Mouse (Mus musculus): ENCODE results near the gene Csrnp1. TPM values are rescaled to one million over a fixed set of nuclear protein-coding genes. Genes with fewer than 3 reads are reported as not detected.
A peak's percentile ranks its signal among the peaks of the same experiment; 100 is the strongest.

Csrnp1 gene
- total RNA-seq, 2 experiments from 2014 or later = 2.6 to 3.4 TPM

GRCm38 (mm10) chr9:120001945-120002725, 17.7 kb upstream of the Csrnp1 start:
- DNase-seq = peak; percentile 64

DNA sequence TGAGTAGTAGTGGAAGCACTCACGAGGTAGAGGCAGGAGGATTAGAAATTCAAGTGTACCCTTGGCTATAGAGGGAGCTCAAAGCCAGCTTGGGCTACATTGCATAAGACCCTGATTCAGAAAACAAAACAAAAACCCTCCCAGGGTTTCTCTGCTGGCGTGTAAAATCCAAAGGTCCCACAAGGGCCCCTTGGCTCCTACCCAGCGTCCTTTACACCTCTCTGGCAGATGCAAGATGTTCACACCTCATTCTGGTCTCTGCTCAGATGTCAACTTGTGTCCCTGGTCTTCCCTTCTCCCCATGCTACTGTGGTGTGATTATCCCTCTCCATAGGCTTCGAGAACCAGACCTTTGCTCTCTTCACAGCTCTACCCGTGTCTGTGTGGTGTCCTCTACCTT, 16.3 kb upstream of the Csrnp1 start:
- no peak for DNase-seq

- DNase-seq = no peak
These were observed 15.2 kb upstream of the Csrnp1 start for GRCm38 (mm10) chr9:119999636-120000035.

- DNase-seq = no peak
These were observed 14.3 kb upstream of the Csrnp1 start for GRCm38 (mm10) chr9:119998776-119999175.

GRCm38 (mm10) chr9:119996080-119996479, 11.6 kb upstream of the Csrnp1 start:
- no peak for DNase-seq

DNA sequence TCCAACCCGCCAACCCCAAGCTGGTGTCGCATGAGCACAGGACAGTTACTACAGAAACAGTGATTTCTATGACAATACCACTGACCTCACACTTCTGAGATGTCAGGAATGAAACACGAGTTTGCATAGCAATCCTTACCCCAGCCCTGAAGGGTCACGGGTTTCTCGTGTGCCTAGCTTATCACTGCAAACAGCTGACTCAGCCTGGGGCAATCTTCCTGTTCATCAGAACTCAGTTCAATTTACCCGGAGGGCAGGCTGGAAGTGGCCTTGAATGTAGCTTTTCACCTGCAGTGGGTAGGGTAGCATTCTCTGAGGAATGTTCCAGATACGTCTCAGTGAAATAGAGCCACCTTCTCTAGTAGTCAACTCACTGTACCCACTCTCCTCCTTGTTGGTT, 9.7 kb upstream of the Csrnp1 start:
- no peak for DNase-seq

DNA sequence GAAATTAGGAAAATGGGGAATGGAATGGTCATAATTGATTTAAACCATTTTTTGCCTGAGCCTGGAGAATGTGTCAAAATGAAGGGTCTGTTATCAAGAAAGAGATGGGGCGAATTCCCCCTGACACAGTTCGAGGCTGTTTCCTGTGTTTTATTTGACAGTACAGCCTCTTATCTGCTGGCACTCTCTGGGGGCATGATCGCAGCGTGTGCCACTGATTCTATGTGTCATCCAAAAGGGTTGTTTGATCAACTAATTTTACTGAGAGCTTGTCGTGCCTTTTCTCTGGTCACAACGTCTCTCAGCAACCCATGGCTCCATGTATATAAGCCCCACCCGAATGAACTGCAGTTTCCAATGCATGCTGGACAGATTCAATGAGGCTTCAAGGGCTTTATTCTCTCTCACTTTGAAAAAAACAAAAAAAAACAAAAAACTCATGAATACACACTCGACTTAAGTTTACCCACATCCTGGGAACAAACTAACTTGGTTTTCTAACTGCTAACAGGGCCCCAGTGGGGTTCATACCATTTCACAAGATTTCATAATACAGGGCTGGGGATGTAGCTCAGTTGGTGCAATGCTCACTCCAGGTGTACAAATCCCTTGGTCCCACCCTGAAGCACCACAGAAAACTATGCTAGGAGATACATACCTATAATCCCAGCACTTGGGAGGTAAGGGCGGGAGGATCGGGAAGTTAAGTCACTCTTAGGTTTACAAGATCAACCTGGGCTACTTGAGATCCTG, 8.8 kb upstream of the Csrnp1 start:
- DNase-seq = no peak

DNA sequence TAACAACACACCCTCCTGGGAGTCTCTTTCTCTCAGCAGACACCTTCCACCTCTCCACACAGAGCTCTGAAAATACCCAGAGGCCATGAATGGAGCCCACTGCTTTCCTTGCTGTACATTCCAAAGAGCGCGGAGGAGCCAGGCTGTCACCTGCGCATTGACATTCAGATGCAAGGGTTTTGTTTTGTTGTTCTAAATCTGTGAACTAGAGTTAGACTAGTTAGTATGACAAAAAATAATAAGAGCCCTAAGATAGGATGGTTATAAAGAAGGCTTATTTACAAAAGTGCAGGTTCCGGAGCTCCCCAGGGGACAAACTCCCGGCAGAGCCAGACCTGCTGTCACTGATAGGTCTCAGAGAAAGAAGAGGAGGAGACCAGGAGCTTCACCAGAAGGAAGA, 6.9 kb upstream of the Csrnp1 start:
- no peak for DNase-seq

- DNase-seq = no peak
These were observed 3.8 kb upstream of the Csrnp1 start for GRCm38 (mm10) chr9:119988304-119988703.

DNA sequence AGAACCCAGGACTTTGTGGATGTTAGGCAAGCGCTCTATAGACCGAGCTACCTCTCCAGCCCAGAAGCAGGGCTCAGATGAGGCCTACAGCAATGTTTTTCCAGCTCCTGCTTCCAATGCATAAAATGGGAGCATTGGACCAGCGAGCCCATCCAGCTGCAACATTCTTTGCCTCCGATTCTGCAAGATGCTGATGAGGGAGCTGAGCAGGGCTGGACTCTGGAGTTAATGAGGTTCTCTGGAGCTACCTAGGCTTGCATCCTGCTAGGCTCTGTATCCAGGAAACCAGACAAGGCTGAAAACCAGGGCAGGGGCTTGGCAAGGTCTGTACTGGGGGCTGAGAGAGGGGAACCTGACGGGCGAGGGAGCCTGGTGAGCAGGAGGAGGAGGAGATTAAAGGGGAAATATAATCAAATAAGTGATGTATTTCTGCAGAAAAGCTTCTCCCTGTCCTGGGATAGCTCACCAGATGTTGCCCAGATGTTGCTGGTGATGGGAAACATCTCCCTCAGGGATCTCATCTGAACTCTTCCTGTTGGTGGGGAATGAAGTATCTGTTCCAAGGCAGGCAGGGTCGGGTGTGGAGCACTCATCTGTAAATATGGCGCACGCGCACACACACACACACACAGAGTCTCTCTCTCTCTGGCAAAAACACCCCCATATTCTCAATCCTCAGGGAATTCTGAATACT, 1.6 kb upstream of the Csrnp1 start:
- no peak for DNase-seq

DNA sequence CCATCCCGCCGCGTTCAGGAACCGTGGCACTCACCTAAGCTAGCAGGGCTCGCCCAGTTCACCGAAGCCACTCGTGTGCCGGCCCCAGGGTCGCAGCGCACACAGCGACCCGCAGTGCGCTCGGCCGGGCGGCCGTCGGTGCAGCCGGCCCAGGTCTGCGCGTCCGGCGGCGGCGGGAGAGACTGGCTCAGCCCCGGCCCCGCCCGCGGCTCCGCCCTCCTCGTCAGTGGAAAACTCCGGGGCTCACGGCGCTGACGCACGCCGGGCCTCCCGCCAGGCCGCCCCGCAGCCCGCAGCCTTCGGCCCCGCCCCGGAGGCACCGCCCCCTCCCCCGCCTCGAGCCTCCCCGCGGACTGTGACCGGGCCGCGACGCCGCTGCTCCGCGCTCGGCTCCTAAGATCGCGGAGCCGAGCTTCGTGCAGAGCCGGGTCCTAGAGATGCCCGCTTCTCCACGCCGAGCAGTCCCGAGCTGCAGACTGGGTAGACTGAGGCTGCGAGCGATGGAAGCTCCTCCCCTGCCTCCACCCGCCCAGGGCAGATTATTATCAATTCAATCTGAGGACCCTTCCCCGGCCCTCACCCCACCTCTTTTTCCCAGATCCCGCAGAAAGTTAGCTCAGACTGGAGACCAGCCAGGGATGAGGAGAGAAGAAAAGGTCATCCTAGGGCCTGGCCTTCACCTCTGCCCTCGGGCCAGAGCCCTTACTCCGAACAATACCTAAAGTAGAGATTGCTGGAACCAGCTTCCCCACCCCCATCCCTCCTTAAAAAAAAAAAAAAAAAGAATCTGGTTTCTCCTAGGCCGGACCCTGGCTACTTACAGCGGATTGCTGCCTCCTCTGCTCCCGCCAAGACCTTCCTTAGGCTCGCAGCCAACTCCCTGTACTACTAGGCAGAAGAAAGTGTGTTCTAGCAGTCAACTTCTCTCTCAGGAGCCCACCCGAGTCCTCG, 598 bp downstream of the Csrnp1 start:
- DNase-seq = peak; percentile 90

- peak; percentile 40 for DNase-seq
These were observed 1.4 kb downstream of the Csrnp1 start for GRCm38 (mm10) chr9:119982956-119983551.

- peak; percentile 41 for DNase-seq
These were observed 2.1 kb downstream of the Csrnp1 start for GRCm38 (mm10) chr9:119982241-119982811.

DNA sequence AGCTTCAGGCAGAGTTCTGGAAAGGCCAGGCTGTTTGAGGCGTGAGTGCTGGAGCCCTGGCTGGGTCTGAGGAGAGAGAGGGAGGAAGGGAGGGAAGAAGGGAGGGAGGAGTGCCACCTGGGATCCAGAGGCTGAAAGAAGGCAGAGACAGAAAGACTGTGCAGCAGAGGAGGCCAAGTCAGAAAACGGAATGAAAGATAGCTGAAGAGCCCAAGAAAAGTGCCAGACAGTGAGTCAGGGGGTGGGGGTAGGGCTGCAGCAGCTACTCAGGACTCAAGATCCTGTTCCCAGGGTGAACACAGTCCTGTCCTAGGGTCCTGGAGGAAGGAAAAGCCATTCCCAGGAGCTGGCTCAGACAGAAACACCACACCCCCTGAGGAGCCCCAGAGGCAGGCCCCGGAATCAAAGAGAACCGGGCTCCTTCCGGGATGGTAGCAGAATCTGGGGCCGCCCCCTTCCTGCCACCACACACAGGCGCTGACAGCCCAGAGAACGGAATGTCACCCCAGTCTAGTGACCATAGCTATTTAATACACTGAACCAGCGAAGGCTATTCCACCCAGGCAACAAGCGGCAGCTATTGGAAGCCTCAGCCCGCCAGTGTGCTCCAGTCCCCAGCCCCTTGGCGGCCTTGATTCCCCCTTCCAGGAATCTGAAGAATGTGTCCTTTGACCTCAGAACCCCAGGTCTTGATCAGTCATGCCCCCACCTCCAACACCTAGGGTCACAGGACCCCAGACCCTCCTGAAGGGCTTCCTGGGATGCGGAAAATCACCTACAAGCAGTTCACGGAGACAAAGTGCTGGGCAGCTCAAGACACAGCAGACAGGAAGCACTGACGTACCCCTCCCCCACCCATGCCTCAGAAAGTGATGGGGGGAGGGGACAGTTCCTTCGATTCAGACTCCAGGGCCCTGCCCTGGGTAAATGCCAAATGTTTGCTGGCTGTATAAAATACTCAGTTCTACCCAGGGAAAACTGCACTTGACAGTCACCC, 3.0 kb downstream of the Csrnp1 start:
- DNase-seq = peak; percentile 60

- no peak for DNase-seq
These were observed 3.7 kb downstream of the Csrnp1 start for GRCm38 (mm10) chr9:119980770-119981182.

- DNase-seq = no peak
These were observed 4.7 kb downstream of the Csrnp1 start for GRCm38 (mm10) chr9:119979749-119980148.

DNA sequence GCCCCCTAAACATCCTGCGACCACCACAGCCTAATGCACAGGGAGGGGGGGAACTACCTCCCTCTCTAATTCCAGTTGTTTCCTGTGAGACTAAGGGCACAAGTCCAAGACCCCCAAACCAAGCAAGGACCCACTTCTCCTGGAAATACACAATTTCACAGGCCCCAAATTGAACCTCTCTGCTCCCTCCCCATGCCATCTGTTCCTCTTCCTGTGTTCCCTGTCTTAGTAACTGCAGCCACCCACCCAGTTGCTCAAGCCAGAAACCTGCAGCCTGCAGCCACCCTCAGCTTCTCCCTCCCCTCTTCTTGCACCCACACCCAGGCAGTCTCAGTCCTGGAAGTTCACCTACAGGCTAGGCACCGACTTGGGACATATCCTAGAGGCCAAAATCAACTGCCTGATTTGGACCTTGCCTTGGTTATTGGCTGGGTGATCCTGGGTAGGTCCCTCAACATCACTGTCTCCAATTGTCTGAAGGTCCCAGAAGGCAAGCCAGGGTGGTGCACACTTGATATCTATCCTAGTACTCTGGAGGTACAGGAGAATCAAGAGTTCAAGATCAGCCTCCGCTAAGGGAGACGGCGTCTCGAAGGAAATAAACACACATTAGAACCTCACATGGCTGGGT, 5.5 kb downstream of the Csrnp1 start:
- DNase-seq = no peak

DNA sequence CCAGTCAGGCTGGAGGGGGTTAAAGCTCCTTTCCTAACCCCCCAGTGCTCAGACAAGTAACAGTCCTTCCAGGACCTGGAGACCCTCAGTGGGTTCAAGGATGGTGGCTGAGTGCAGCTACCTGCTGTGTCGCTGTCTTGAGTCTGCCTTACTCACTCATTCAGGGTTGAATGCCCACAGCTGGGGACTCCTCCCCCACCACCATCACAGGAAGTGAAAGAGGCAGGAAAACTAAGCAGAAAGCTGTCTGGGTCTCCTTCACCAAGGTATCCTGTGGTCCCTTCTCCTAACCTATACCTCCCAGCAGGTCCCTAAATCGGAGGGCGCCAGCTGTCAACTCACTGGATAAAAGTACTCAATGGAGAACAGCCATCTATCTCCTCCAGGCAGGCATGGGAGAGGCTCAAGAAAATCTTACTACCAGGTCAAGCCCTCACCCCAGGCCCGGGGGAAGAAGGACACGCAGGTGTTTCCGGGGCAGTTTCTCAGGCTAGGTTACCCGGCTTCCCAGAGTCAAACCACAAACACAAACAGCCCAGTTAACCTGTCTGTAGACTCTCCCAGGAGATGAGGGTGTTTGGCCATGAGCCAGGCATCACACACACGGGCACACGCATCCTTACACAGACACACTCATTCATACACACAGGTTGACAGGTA, 6.2 kb downstream of the Csrnp1 start:
- DNase-seq = no peak
